Mouse (Mus musculus): ENCODE results near the gene Grin3b.

GRCm38 (mm10) chr10:79960671-79961294 lies 9.7 kb upstream of the Grin3b start:
- no peak for TF ChIP-seq CTCF (IDR thresholded peaks at IDR 0.05; ENCODE audit: control insufficient read depth, insufficient read depth, low read length)
- TF ChIP-seq POLR2A (IDR thresholded peaks at IDR 0.05; ENCODE audit: borderline replicate concordance, control insufficient read depth, low read depth, low read length), result no peak

All from bone marrow, adult 2 months (tissue).